Mouse (Mus musculus) heart, postnatal 0 days (tissue): ENCODE results near the gene Rxylt1. TPM values are rescaled to one million over a fixed set of nuclear protein-coding genes. Genes with fewer than 3 reads are reported as not detected.
A peak's percentile ranks its signal among the peaks of the same experiment; 100 is the strongest.

Source experiments
- ATAC-seq: fragments of 200-750 bp; cut with Nextera tagmentation; 2 replicates; pipeline ENCODE4 v1.8.0; 2017; ENCODE audit warnings: low read depth, moderate number of reproducible peaks, moderate library complexity; ENCODE audit not compliant: insufficient read depth
- DNase-seq: peaks from one replicate; pipeline ENCODE4 v3.0.0-alpha.2; 2016; ENCODE audit warnings: low spot score
- H3K27ac ChIP-seq: fragments of 300-500 bp; sonication (generic); 2 replicates; pipeline ENCODE4 v1.5.1; 2014; ENCODE audit warnings: low read depth, mild to moderate bottlenecking
- H3K27me3 ChIP-seq: fragments of 300-500 bp; sonication (generic); 2 replicates; pipeline ENCODE4 v1.6.1; 2014; ENCODE audit warnings: low read length, mixed read lengths; ENCODE audit not compliant: control insufficient read depth, insufficient read depth
- H3K36me3 ChIP-seq: fragments of 300-500 bp; sonication (generic); replicated peaks from 2 replicates; pipeline ENCODE4 v1.6.1; 2014; ENCODE audit warnings: low read length, mixed read lengths; ENCODE audit not compliant: control insufficient read depth, insufficient read depth
- H3K4me1 ChIP-seq: fragments of 300-500 bp; sonication (generic); 2 replicates; pipeline ENCODE4 v1.6.1; 2014; ENCODE audit warnings: antibody characterized with exemption; ENCODE audit not compliant: control insufficient read depth, insufficient read depth
- H3K4me2 ChIP-seq: fragments of 300-500 bp; sonication (generic); 2 replicates; pipeline ENCODE4 v1.6.1; 2014; ENCODE audit warnings: low read depth, mild to moderate bottlenecking, low read length, moderate library complexity
- H3K4me3 ChIP-seq: fragments of 300-500 bp; sonication (generic); 2 replicates; pipeline ENCODE4 v1.5.1; 2014; ENCODE audit warnings: low read depth, low read length
- H3K9ac ChIP-seq: fragments of 300-500 bp; sonication (generic); replicated peaks from 2 replicates; pipeline ENCODE4 v1.6.1; 2014; ENCODE audit warnings: low read depth, low read length, mixed read lengths
- H3K9me3 ChIP-seq: fragments of 300-500 bp; sonication (generic); replicated peaks from 2 replicates; pipeline ENCODE4 v1.6.1; 2016; ENCODE audit warnings: low read length; ENCODE audit not compliant: control insufficient read depth
- CTCF ChIP-seq: IDR thresholded peaks from 2 replicates; pipeline ENCODE4 v1.5.1; 2016; ENCODE audit warnings: antibody characterized with exemption, control low read depth, low read depth
- EP300 ChIP-seq: IDR thresholded peaks from 2 replicates; pipeline ENCODE4 v1.6.1; 2016; ENCODE audit warnings: antibody characterized with exemption, low read depth
- WGBS: fragments of 180-500 bp; shearing (Covaris S2); extraction: QIAGEN DNeasy Blood & Tissue Kit; methylation state at CpG from one replicate; pipeline ENCODE4 v1.1.7; 2014; 5-methylcytosine and 5-hydroxymethylcytosine counted together
- polyA plus RNA-seq: library from polyadenylated mRNA; unstranded; fragments of >200 nt; fragmentation: Nextera tagmentation; extraction: Ambion mirVana; gene quantifications from 2 replicates; pipeline ENCODE4 v1.2.1, GENCODE M21; 2015
- total RNA-seq: library from RNA; depleted of rRNA; stranded (reverse); fragments of >200 nt; gene quantifications from 2 replicates; pipeline ENCODE4 v1.2.3, GENCODE M21; 2014; ENCODE audit warnings: low replicate concordance; rRNA removed

Gene Rxylt1
- total RNA-seq (13.2 and 30.0 TPM in 2 replicates), polyA plus RNA-seq (48.7 and 48.9 TPM in 2 replicates)

DNA sequence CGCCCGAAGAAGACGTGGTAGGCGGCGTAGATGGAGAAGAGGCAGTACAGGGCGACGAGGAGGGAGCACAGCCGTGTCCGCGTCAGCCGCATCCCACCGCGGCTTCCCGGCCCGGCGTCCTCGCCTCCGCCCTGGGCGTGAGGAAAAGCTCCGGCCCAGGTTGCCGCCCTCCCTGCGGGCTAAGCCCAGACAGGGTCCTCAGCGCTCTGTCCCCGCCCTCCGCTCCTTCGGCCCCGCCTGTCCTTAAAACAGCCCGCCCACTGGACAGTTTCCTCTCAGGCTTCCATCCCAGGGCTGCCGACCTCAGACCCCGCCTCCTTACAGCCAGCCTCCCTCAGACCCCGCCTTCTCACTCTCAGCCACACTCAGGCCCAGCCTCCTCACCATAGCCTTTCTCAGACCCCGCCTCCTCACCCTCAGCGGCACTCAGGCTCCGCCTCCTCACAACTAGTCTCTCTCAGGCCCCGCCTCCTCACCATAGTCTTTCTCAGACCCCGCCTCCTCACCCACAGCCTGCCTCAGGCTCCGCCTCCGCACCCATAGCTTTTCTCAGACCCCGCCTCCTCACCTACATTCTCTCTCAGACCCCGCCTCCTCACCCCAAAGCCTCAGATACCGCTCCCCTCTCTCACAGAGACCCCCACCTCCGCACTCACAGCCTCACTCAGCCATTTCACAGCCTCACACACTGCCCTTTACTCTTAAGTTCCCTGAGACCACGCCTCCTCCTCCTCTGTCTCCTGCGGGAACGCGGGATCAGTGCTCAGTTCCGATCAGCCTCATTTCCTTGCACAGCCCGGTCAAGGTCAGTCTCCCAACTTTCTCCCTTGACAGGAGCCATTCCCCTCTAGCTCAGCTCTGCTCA, at the start of gene Rxylt1:
Gene Rxylt1, minus strand, starts transcription at position 392 of the 865 bp plus-strand sequence.
- peak within 1 kb of the TSS; percentile 92 for H3K9ac ChIP-seq
- H3K27ac ChIP-seq: peak within 1 kb of the TSS; percentile 94

DNA sequence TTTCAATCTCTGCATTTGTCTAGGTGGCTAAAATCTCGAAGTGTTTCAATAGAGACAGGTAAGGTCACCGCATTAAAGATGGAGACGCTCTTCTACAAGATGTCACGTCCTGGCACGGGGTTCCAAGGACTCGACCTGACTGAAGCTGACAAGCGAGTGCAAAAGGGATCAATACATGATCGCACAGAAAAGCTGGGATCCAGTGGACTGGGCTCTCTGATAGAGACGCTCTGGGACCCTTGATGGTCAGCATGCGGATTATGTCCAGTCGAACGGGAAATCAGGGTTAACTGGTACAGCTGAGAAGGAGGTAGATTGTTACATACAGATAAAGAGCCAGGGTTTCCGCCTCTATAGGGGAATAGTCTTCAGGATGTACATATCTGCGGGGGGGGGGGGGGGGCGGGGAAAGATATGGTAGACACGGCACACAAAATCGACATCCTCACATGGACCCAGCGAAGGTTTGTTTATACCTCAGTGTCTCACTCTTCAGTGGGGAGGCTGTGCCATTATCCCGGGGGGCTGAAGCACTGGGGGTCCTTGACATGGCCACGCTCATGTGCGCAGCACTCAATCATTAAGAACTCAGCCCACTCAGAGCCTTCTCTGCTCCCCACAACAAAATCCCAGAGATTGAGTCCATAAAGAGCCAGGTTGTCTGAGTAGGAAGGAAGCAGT, 24.3 kb upstream of the Rxylt1 start:
- no peaks in the 10 kb centered on the region for H3K36me3 ChIP-seq
- no peak for TF ChIP-seq EP300
- no peak for TF ChIP-seq CTCF
- H3K4me3 ChIP-seq: peak overlapping the region; percentile 32; the same call in 1 of the 2 replicates
- H3K9me3 ChIP-seq: 0 out of 2 replicates have a peak, but pooled peaks cover 5% of the 10 kb centered on the region
- H3K9ac ChIP-seq: no peak overlapping the region
- peak overlapping the region; percentile 57; the same call in 1 of the 2 replicates for H3K4me2 ChIP-seq
- H3K4me1 ChIP-seq: no peaks in the 10 kb centered on the region
- H3K27ac ChIP-seq: no peak overlapping the region
- H3K27me3 ChIP-seq: no peaks in the 10 kb centered on the region
- 89% methylated on average over 20 of the region's 21 CpGs for WGBS
- ATAC-seq: no peak
- DNase-seq: no peak

More for the DNA sequence above, at the start of gene Rxylt1:
- TF ChIP-seq CTCF (no peak), EP300 (no peak)
- ATAC-seq (peak; percentile 96), DNase-seq (peak; percentile 98)
- Histone ChIP-seq H3K4me2 (peak within 1 kb of the TSS; percentile 98), H3K4me3 (peak within 1 kb of the TSS; percentile 89), H3K27me3 (no peaks in the 10 kb centered on the region), H3K36me3 (no peaks in the 10 kb centered on the region; the same call in 1 of the 2 replicates), H3K4me1 (peaks cover 8% of the 10 kb centered on the region), H3K9me3 (no peaks in the 10 kb centered on the region)
- 2% methylated on average over 36 of the region's 48 CpGs for WGBS

DNA sequence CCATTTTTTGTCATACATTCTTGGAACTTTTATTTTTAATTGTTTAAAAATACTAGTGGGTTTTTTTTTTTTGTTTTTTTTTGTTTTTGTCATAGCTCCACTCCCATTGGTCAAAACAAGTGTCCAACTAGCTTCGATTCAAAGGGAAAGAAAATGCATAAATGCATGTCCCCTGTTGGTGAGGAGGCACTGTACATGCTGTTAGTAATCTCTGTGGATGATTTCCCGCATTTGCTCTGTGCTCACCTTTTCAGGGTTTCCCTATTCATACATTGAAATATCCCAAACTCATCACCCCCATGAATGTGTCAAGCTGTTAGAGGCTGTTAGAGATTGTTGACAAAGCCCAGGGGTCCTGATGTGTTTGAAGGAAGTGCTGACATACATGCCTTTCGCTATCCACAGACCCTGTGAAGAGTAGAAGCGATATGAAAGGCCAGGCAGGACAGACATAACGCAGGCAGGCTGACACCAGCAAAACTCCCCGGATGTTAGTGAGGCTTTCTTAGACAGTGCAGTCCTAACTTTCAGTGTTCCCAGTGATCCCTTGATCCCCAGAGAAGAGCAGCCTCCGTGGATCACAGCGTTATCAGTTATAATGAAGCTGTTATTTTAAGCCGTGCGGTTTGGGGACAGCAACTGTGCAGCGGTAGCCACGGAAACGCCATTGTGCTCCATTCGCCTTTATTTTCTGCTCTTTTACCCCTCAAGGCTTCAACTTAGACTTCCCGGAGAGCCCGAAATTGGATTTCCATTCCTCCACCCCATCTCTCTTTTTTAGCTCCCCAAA, 23.5 kb upstream of the Rxylt1 start:
- Histone ChIP-seq H3K27me3 (no peaks in the 10 kb centered on the region), H3K9ac (no peak overlapping the region; the same call in 1 of the 2 replicates), H3K4me3 (peak overlapping the region; percentile 32), H3K36me3 (no peaks in the 10 kb centered on the region), H3K27ac (no peak overlapping the region), H3K9me3 (0 out of 2 replicates have a peak, but pooled peaks cover 5% of the 10 kb centered on the region), H3K4me2 (peak overlapping the region; percentile 57), H3K4me1 (no peaks in the 10 kb centered on the region)
- DNase-seq (no peak), ATAC-seq (peak; percentile 41)
- TF ChIP-seq EP300 (no peak), CTCF (no peak)
- 27% methylated on average over 16 of the region's 16 CpGs for WGBS

DNA sequence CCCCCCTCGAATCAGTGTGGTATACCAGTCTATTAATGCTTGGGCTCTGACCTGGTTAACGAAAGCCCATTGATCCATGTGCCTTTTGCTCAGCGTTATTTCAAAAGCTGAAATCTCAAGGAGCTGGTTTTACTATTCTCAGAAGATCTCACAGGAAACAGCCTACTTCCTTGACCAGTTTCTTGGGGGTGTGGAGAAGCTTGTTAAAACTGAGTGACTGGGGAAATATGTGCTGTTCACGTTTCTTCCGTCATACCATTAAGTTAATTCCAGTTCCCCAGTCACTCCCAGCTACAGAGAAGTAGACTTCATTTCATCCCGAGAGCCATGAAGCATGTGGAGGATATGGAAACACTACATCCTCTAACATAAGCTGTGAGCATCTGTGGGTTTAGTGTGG, 22.3 kb upstream of the Rxylt1 start:
- H3K4me2 ChIP-seq: no peak overlapping the region
- TF ChIP-seq CTCF (no peak), EP300 (no peak)
- DNase-seq (no peak), ATAC-seq (no peak)
- H3K4me1 ChIP-seq: no peaks in the 10 kb centered on the region
- no peak overlapping the region for H3K27ac ChIP-seq
- 60% methylated on average over 6 of the region's 6 CpGs for WGBS
- 0 out of 2 replicates have a peak, but pooled peaks cover 3% of the 10 kb centered on the region for H3K9me3 ChIP-seq
- no peak overlapping the region for H3K9ac ChIP-seq
- no peaks in the 10 kb centered on the region for H3K36me3 ChIP-seq
- no peaks in the 10 kb centered on the region for H3K27me3 ChIP-seq
- H3K4me3 ChIP-seq: no peak overlapping the region

DNA sequence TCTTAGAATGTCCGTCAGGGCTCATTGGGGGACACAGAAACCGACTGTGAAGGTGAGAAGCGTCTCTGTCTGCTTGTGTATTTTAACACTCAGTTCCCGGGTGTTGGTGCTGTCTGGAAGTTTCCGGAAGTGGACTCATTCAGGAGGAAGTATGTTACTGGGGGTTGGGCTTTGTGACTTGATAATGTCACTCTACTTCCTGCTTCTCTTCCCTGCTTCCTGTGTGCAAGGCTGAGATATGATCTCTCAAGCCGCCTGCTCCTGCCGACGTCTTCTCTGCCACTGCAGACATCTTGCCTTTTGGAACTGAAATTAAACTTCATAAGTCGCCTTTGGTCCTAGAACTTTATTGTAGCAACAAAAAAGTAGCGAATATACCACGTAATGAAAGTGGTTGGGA, 19.5 kb upstream of the Rxylt1 start:
- Histone ChIP-seq H3K4me2 (no peak overlapping the region), H3K4me1 (no peaks in the 10 kb centered on the region), H3K4me3 (no peak overlapping the region), H3K27ac (no peak overlapping the region), H3K9me3 (no peaks in the 10 kb centered on the region), H3K36me3 (no peaks in the 10 kb centered on the region), H3K27me3 (no peaks in the 10 kb centered on the region), H3K9ac (no peak overlapping the region)
- DNase-seq (no peak), ATAC-seq (no peak)
- WGBS: 67% methylated on average over 11 of the region's 11 CpGs
- TF ChIP-seq EP300 (no peak), CTCF (no peak)
